Mouse (Mus musculus) megakaryocyte-erythroid progenitor cell, adult 5-6 weeks (primary cell): ENCODE results near the gene 4933434E20Rik. TPM values are rescaled to one million over a fixed set of nuclear protein-coding genes. Genes with fewer than 3 reads are reported as not detected.

Experiments used
- ATAC-seq: replicated peaks from 2 replicates; pipeline ENCODE4 v1.8.0; 2016; ENCODE audit warnings: mild to moderate bottlenecking, inconsistent platforms; ENCODE audit not compliant: severe bottlenecking, poor library complexity, low FRiP score, low TSS enrichment
- total RNA-seq, 2 experiments: library from RNA; stranded (forward) in 1 of 2; stranded (reverse) in 1 of 2; fragments of 200-1000, 215-1000 nt in 1 of 2; fragments of >200 nt in 1 of 2; fragmentation: Nextera tagmentation in 1 of 2; gene quantifications; 2 replicates each; pipeline ENCODE4 v1.2.3; 2014 to 2017

4933434E20Rik gene
- total RNA-seq, 2 experiments from 2014 or later, result 42.7 to 67.7 TPM

DNA sequence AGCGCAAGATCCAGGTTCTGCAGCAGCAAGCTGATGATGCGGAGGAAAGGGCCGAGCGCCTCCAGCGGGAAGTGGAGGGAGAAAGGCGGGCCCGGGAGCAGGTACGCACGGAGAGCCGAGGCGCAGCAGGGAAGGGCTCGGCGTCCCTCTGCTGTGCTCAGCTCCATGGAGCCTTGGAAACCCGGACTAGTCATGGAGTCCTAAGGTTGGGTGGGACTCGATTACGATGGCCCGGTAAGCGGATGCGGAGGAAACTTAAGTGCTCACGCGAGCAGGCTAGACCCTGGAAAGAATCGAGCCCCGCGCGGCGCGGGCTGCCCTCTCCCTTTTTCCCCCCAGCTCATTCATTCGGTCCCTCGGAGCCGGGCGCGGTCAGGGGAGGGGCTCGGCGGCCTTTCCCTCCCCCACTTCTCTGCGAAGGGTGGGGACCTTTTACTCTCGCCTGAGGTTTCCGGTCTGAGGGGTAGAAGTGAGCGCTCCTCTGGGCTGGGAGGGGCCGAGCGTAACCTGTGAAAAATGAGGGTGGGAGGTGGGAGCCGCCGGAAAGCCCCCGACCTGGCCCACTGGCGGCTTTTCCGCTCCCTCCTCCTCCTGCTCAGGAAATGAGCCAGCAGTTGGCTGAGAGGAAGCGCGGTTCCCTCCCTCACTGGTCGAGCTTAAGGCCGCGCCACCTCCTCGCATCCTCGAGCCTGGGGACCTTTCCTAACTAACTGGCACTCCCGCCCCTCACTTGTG lies 28.5 kb downstream of the 4933434E20Rik start:
- ATAC-seq, result peak; percentile 32

DNA sequence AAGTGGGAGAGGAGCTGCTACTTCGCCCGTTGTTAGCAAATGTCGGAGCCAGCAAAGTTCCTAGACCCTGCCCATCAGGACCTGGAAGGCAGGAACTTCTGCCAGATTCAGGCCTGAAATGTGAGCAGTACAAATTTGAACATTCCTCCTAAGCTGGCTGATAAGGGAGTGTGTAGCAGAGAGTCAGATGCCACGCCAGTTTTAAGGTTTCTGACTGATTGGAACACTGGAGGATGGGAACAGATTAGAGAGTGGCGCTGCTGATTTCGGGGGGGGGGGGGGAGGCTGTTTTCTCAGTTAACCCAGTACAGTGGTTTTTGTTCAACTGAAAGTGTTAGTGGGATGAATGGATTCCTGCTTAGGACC lies 29.0 kb downstream of the 4933434E20Rik start:
- no peak for ATAC-seq

DNA sequence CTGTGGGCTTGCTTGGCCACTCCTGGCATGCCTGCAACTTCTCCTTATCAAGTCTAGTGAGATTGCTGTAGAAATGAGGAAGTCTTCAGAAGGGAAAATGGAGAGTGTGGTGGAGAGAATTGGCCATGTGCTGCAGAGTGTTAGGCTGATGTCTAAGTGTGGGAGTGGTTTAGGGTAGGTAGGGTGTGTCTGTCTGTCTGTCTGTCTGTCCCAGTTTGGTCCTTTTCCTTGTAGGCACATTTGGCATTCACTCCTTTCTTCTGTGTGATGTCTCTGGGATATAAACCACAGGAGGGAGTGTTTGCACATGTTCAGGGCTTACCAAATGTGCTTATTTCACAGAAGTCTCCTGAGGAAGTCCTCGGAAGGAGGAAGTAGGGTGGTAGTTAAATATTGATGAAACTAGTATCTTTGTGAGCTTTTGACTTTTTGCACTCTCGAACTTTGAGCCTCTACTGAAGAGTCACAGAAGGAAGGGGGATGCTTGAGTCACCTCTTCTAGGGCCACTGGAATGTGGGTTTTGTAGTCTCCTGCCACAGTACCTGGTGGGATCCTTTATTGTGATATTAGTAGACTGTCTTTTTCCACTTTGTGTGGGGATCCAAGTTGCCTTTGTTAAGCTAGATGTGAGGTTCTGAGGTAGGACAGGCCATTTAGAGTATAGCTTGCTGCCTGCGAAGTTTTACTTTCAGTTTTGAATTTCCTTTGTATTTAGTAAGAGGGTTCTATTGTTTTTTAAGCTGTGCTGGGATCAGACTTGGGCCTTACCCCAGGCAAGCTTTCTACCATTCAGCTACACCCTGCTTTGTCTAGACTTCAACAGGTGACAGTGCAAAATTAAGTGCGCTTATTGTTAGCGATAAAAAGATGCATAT lies 30.2 kb downstream of the 4933434E20Rik start:
- ATAC-seq, result no peak

DNA sequence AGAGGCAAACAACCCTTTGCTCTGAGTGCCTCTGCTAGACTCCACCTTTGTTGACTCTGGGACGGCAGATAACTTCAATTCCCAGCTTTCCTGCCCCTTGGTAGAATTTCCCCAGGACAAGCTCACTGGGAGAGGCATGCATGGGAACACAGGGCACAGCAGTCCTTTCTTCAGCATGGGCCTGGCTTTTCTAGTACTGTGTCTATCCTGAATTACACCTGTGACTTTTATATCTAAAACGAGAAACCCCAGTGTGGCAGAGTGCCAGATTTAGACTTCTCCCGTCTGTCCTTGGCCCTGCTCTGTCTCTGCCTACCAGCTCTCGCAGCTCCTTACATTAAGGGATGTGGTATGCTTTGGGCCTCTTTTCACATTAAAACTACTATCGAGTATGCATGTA lies 31.6 kb downstream of the 4933434E20Rik start:
- ATAC-seq, result no peak

DNA sequence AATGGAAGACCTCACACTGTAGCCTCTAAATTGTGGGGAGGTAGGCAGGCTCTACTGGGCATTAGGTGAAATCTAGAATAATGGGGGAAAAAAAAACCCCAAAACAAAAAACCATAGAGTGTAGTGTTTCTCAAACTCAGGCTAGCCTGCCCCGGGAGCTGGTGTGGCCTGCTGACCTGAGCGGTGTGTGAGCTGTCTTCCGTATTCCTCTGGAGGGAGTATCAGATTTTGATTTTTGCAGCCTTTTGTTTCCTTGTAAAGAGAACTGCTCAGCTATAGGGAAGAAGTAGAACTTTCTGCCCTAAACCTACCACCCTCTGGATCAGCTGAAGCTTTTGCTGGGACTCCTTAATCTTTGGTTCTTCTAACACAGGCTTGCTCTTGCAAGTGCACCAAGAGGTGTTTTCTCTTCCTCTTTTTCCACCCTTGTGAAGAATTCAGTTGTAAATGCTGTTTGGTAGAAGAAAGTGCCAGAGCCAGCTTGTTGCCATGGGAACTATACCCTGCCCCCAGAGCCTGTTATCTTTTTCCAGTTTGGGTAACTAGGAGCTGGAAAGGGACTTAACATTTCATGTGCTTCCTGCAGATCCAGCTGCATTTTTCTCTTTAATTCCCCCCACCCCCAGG lies 32.4 kb downstream of the 4933434E20Rik start:
- ATAC-seq, result no peak

DNA sequence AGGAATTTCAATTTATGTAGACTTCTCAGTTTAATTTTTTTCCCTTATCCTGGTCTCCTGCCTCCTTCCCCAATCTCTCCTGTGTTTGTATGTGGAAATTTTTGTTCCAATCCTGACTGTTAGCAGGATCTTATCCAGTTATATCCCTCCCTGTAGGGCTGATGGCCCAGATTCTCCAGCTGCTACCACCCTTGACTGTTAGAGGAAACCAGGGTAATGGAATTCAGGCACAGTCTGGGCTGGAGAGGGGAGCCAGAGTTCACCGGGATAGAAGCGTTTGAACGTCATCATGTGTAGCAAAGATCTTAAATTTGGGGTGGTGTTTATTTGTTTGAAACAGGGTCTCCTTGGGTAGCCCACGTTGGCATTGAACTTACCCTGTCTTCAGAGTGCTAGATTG lies 33.4 kb downstream of the 4933434E20Rik start:
- no peak for ATAC-seq

DNA sequence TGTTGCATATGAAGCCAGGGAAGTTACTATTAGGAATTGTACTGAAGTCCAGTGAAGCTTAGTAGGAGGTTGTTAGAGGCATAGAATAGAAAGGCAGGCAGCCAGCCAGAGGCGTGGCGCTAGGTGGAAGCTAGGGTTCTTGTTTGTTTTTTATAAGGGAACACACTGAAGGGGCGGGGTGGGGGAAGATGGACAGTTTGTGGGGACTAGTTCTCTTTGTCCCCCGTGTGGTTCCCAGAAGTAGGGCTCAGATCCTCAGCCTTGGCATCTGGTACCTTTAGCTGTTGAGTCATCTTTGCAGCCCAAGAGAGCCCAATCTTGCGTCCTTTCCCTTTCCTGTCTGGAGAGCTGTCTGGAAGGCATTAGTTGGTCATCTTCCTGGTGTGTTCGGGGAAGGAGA lies 33.8 kb downstream of the 4933434E20Rik start:
- ATAC-seq, result no peak

DNA sequence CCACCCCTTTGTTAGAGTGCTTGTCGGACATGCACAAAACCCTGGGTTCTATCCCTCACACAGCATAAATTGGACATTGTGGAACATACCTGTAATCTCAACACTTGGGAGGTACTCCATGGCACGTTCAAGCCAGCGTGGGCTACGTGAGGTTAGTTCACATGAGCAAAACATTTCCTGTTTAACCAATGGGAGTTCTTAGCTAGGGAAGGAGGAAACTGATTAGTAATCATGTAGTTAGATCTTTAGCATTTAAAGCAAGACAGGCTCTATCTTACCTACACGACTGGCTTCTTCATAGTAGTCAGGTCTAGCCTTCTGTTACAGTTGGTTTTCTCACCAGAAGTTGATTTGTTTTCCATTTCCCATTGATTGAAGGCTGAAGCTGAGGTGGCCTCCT lies 34.6 kb downstream of the 4933434E20Rik start:
- ATAC-seq, result no peak

DNA sequence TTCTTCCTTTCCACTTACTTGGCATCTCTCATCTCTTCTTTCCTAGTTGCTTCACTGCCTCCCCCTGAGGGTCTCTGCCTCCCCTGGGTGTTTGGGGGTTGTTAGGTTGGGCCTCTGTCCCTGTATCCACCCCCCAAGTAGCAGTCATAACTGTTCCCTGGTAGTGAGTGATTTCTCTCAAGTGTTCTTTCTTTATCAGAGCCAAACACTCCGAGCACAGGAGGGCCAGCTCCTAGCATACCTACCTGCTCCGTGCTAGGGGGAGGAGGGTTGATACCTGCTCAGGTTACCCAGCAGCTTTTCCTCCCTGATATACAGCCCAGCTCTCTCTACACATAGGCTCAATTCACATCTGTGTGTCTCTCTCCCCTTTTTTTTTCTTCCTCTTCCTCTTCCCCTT lies 37.2 kb downstream of the 4933434E20Rik start:
- ATAC-seq, result no peak

DNA sequence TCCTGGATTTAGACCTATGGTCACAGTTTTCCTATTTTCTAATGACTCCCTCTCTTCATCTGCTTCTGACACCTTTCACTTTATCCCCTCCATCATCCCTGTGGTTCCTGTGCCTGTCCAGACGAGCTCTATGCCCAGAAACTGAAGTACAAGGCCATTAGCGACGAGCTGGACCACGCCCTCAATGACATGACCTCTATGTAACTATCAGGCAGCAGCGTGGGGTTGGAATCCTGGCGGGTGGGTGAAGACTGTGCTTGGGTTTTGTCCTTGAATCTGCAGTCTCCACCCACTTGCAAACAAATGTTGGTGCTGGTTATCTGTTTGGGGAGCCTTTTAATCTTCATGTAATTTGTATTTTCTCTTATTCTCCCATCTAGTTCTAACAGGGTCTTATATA lies 39.5 kb downstream of the 4933434E20Rik start:
- no peak for ATAC-seq

DNA sequence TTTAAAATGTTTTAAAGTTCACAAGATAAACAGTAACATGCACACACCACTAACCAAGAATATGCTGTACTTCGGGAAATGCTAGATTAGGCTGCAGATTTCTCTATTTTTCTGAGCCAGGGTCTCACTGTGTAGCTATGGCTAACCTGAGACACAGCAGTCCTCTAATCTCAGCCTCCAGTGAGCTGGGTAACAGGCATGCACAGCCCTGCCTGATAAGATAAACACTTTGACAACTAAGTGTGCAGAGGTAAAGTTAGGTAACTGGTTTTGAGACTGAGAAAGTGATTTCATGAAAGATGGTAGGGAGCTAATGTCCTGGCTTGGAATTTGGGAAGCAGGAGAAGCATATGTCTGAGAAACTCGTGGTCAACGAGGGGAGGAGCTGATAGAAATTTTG lies 43.0 kb downstream of the 4933434E20Rik start:
- peak; percentile 66; the same call in 1 of the 2 replicates for ATAC-seq

DNA sequence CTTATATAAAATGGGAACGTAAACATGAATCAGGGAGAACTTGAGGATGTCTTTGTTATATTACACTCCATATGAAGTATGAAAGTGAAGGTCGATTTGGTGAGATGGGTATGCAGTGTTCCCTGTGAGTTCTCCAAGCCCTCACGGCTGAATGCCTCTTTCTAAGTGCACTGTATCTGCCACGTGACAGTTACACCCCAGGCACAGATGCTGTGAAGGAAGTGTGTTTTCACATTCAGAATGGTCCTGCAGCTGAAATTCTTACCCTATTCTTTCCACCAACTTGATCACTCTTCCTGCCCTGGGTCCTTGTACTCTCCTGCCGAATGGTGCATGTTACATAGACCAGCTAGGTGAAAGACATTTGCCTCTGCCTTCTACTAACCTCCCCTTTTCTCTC lies 46.5 kb downstream of the 4933434E20Rik start:
- no peak for ATAC-seq

DNA sequence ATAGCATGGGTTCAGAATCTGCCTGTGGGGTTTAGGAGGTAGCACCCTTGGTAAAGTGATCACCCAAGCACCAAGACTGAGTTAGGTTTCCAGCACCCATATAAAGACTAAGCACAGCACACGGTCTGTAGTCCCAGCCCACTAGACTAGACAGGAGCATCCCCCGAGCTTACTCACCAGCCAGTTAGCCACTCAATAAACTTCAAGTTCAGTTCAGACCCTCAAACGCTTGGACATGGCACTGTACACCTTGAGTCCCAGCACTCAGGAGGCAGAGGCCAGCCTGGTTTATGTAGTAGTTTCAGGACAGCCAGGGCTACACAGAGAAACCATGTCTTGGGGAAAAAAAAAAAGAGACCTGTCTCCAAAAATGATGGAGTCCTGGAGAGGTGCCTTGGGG lies 49.6 kb downstream of the 4933434E20Rik start:
- ATAC-seq, result no peak

DNA sequence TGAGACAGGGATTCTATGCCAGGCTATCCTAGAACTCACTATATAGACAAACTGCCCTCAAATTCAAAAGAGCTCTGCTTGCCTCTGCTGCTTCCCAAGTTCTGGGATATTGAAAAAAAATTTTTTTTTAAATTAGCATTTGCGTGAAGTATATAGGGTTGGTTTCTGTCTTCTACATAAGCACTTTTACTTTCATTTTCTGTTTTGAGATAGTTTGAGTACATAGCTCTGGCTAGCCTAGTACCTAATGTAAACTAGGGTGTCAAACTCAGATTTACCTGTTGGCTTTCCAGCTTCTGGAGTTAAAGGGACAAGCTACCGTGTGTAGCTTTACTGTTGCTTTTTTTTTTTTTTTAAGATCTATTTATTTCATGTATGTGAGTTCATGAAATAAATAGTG lies 50.2 kb downstream of the 4933434E20Rik start:
- ATAC-seq, result no peak

DNA sequence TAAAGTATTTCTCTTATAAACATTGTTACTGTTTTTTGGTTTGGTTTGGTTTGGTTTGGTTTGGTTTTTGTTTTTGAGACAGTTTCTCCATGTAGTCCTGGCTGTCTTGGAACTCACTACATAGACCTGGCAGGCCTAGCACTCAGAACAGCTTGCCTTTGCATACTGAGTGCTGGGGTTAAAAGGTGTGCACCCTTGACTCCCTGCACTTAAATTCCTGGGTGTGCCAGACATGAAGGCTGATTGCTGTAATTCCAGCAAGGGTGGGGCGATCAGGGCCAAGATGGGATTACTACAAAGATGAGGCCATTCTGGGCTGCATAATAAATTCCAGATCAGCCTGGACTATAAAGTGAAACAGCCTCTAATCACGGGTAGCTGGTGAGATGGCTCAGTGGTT lies 50.8 kb downstream of the 4933434E20Rik start:
- ATAC-seq, result no peak

DNA sequence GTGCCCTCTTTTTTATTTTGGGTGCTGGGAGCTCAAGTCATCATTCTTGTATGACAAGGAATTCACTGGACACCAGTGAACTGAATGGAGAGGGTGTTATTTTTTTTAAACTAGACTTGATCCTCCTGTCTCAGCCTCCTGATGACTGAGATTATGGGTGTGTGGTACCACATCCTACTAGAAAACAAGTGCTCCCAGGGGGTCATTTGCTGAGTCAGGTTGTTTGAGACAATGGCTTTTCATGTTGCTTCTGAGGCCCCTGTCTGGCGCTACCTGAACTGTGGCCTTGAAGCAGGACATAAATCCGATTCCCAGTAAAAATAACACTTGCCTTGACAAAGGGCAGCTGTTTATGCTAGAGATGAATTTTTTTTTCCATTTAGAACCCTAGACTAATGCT lies 51.7 kb downstream of the 4933434E20Rik start:
- no peak for ATAC-seq

DNA sequence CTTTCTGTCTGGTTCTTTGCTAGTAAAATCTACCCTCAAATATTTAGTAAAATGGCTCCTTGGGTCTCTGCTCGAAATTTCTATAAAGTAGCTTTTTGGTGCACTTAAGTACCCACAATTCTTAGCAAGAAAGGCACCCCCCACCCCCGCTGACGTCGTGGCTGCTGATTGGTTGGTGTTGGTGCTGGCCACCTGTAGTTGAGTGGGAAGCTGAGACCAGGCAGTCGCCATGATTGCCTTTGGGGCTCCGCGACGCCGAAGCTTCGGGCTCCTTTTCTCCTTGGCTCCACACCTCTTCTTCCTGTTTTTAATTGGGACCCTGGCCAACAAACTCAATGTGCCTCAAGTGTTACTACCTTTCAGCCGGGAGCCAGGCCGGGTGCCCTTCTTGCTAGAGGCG lies 52.5 kb downstream of the 4933434E20Rik start, which contains the start of gene Nup210l:
Gene Nup210l, plus strand, starts transcription at position 195 of the 400 bp plus-strand sequence.
- no peak for ATAC-seq

DNA sequence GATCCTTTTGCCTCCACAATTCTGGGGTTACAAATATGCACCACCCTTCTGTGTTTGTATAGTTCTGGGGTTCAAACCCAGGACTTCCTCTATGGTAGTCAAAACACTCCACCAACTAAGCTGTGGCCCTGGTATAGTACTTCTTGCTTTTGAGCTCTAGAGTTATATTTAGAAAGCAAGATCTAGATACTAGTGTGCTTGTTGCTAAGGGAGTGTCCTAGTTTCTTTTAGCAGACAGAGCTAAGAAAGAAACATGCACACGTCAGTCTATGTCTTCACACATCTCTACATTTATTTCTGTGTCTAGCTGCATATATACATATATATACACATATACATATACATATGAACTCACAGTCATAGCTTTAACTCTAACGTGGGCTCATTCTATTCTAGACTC lies 60.3 kb downstream of the 4933434E20Rik start:
- no peak for ATAC-seq

DNA sequence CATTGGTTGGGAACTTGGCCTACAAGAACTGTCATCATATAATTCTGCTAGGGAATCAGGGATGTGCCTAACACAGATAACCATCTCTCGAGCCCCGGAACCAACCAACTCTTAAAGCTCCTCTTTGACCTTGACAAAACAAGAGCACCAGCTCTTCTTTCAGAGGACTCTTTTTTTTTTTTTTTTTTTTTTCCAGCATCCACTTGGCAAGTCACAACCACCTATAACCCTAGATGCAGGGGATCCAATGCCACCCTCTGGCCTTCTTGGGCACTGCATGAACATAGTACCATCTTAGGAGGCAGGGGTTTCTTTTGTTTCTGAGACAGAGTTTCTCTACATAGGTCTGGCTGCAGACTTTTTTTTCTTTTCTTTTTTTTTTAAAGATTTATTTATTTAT lies 62.9 kb downstream of the 4933434E20Rik start:
- ATAC-seq, result no peak

DNA sequence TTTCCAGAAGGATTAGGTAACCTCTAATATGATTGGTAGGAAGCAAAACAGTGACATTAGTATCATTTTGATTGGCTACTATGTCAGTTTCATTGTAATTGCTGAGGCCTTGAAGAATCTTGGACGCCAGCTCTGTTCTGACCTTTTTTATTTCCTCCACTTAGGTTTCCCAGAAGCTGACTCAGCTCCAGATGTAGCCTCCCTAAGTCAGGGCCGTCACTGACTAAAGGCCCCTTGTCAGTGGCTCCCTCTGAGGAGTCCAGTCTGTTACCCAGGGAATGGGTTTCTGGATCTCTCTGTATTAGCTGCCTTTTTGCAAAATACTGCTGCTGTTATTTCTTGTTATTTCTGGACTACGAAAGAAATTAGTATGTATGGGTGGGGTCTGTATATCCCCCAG lies 64.1 kb downstream of the 4933434E20Rik start:
- ATAC-seq, result no peak
